Mouse (Mus musculus) lung, postnatal 0 days (tissue): ENCODE results near the gene Selenoi.

Source experiments
- CTCF ChIP-seq: IDR thresholded peaks from 2 replicates; pipeline ENCODE4 v1.5.1; 2016; ENCODE audit warnings: antibody characterized with exemption, mild to moderate bottlenecking
- EP300 ChIP-seq: IDR thresholded peaks from 2 replicates; pipeline ENCODE4 v1.6.1; 2016; ENCODE audit warnings: antibody characterized with exemption, mild to moderate bottlenecking, control low read depth

DNA sequence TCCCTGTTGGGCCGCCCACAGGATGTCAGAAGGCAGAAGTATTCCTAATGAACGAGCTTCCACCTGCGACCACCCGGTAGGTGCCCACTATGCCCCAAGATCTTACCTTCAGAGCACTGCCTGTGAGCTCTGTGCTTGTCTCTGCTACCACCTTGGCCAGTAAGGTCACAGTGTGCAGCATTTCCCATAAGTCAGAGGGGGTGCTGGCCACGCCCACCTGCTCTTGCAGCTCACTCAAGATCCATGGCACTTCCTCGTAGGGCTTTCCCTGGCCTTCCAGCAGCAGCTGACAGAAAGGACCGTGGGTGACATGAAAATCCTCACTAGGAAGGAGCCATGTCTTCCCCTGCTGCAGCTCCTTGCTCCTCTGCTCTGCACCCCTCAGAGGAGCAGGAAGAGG lies 34.1 kb upstream of the Selenoi start:
- TF ChIP-seq CTCF (no peak), EP300 (no peak)
